Mouse (Mus musculus): ENCODE measurements around the gene Gm5475. TPM values are rescaled to one million over a fixed set of nuclear protein-coding genes. Genes with fewer than 3 reads are reported as not detected.

The Gm5475 gene
- polyA plus RNA-seq, 1 experiment = 0.03 TPM

GRCm38 (mm10) chr15:100395561-100395960 is 26.4 kb upstream of the Gm5475 start:
- TF ChIP-seq POLR2A (IDR thresholded peaks at IDR 0.05; ENCODE audit: borderline replicate concordance, extremely low read depth, insufficient read depth, insufficient read length, poor library complexity, severe bottlenecking) (no peak), CTCF (IDR thresholded peaks at IDR 0.05; ENCODE audit: borderline replicate concordance, extremely low read depth, insufficient read depth, insufficient read length) (no peak)
- DNase-seq (ENCODE audit: low read depth) = no peak

- TF ChIP-seq CTCF (IDR thresholded peaks at IDR 0.05; ENCODE audit: borderline replicate concordance, extremely low read depth, insufficient read depth, insufficient read length) (no peak), POLR2A (IDR thresholded peaks at IDR 0.05; ENCODE audit: borderline replicate concordance, extremely low read depth, insufficient read depth, insufficient read length, poor library complexity, severe bottlenecking) (no peak)
These were observed 21.2 kb upstream of the Gm5475 start for GRCm38 (mm10) chr15:100400592-100401250.

GRCm38 (mm10) chr15:100401811-100402210 is 20.1 kb upstream of the Gm5475 start:
- no peak for TF ChIP-seq CTCF (IDR thresholded peaks at IDR 0.05; ENCODE audit: borderline replicate concordance, extremely low read depth, insufficient read depth, insufficient read length)
- no peak for TF ChIP-seq POLR2A (IDR thresholded peaks at IDR 0.05; ENCODE audit: borderline replicate concordance, extremely low read depth, insufficient read depth, insufficient read length, poor library complexity, severe bottlenecking)
- DNase-seq (ENCODE audit: low read depth) = no peak

More at GRCm38 (mm10) chr15:100400592-100401250, 21.2 kb upstream of the Gm5475 start:
- DNase-seq (ENCODE audit: low read depth) = no peak

GRCm38 (mm10) chr15:100402347-100402746 is 19.6 kb upstream of the Gm5475 start:
- no peak for DNase-seq (ENCODE audit: low read depth)
- no peak for TF ChIP-seq CTCF (IDR thresholded peaks at IDR 0.05; ENCODE audit: borderline replicate concordance, extremely low read depth, insufficient read depth, insufficient read length)
- no peak for TF ChIP-seq POLR2A (IDR thresholded peaks at IDR 0.05; ENCODE audit: borderline replicate concordance, extremely low read depth, insufficient read depth, insufficient read length, poor library complexity, severe bottlenecking)

GRCm38 (mm10) chr15:100402798-100403197 is 19.1 kb upstream of the Gm5475 start:
- DNase-seq (ENCODE audit: low read depth) = no peak

GRCm38 (mm10) chr15:100403318-100404000 is 18.5 kb upstream of the Gm5475 start:
- DNase-seq (ENCODE audit: low read depth) = no peak
- TF ChIP-seq CTCF (IDR thresholded peaks at IDR 0.05; ENCODE audit: borderline replicate concordance, extremely low read depth, insufficient read depth, insufficient read length) = no peak
- TF ChIP-seq POLR2A (IDR thresholded peaks at IDR 0.05; ENCODE audit: borderline replicate concordance, extremely low read depth, insufficient read depth, insufficient read length, poor library complexity, severe bottlenecking) = no peak

More at GRCm38 (mm10) chr15:100402798-100403197, 19.1 kb upstream of the Gm5475 start:
- TF ChIP-seq POLR2A (IDR thresholded peaks at IDR 0.05; ENCODE audit: borderline replicate concordance, extremely low read depth, insufficient read depth, insufficient read length, poor library complexity, severe bottlenecking) = no peak
- TF ChIP-seq CTCF (IDR thresholded peaks at IDR 0.05; ENCODE audit: borderline replicate concordance, extremely low read depth, insufficient read depth, insufficient read length) = no peak

- TF ChIP-seq CTCF (IDR thresholded peaks at IDR 0.05; ENCODE audit: borderline replicate concordance, extremely low read depth, insufficient read depth, insufficient read length) (no peak), POLR2A (IDR thresholded peaks at IDR 0.05; ENCODE audit: borderline replicate concordance, extremely low read depth, insufficient read depth, insufficient read length, poor library complexity, severe bottlenecking) (no peak)
- no peak for DNase-seq (ENCODE audit: low read depth)
These were observed 15.9 kb upstream of the Gm5475 start for GRCm38 (mm10) chr15:100406088-100406487.

GRCm38 (mm10) chr15:100410918-100411672 is 10.9 kb upstream of the Gm5475 start:
- TF ChIP-seq POLR2A (IDR thresholded peaks at IDR 0.05; ENCODE audit: borderline replicate concordance, extremely low read depth, insufficient read depth, insufficient read length, poor library complexity, severe bottlenecking) = no peak
- TF ChIP-seq CTCF (IDR thresholded peaks at IDR 0.05; ENCODE audit: borderline replicate concordance, extremely low read depth, insufficient read depth, insufficient read length) = no peak
- DNase-seq (ENCODE audit: low read depth) = no peak

GRCm38 (mm10) chr15:100411731-100412130 is 10.2 kb upstream of the Gm5475 start:
- DNase-seq (ENCODE audit: low read depth) = no peak
- TF ChIP-seq POLR2A (IDR thresholded peaks at IDR 0.05; ENCODE audit: borderline replicate concordance, extremely low read depth, insufficient read depth, insufficient read length, poor library complexity, severe bottlenecking) (no peak), CTCF (IDR thresholded peaks at IDR 0.05; ENCODE audit: borderline replicate concordance, extremely low read depth, insufficient read depth, insufficient read length) (no peak)

GRCm38 (mm10) chr15:100413306-100413705 is 8.6 kb upstream of the Gm5475 start:
- no peak for TF ChIP-seq POLR2A (IDR thresholded peaks at IDR 0.05; ENCODE audit: borderline replicate concordance, extremely low read depth, insufficient read depth, insufficient read length, poor library complexity, severe bottlenecking)
- TF ChIP-seq CTCF (IDR thresholded peaks at IDR 0.05; ENCODE audit: borderline replicate concordance, extremely low read depth, insufficient read depth, insufficient read length) = no peak
- DNase-seq (ENCODE audit: low read depth) = no peak

GRCm38 (mm10) chr15:100414011-100414410 is 7.9 kb upstream of the Gm5475 start:
- DNase-seq (ENCODE audit: low read depth) = no peak
- TF ChIP-seq CTCF (IDR thresholded peaks at IDR 0.05; ENCODE audit: borderline replicate concordance, extremely low read depth, insufficient read depth, insufficient read length) = no peak
- TF ChIP-seq POLR2A (IDR thresholded peaks at IDR 0.05; ENCODE audit: borderline replicate concordance, extremely low read depth, insufficient read depth, insufficient read length, poor library complexity, severe bottlenecking) = no peak
